Mouse (Mus musculus): ENCODE results near the gene Pomt2. TPM values are rescaled to one million over a fixed set of nuclear protein-coding genes. Genes with fewer than 3 reads are reported as not detected.

The Pomt2 gene
- polyA plus RNA-seq, 1 experiment from 2014 or later = 15.6 TPM

GRCm38 (mm10) chr12:87103471-87103870, 44.3 kb downstream of the Pomt2 start:
- ATAC-seq (ENCODE audit: low read depth) = no peak
- 84% methylated on average over 4 of the region's 4 CpGs for WGBS
- H3K27me3 ChIP-seq (ENCODE audit: control insufficient read depth, insufficient read depth, low read depth, low read length) = peaks cover 21% of the 10 kb centered on the region

GRCm38 (mm10) chr12:87102165-87102631, 45.6 kb downstream of the Pomt2 start, which contains the start of gene Ngb:
Gene Ngb, minus strand, starts transcription at chr12:87102539.
- H3K9ac ChIP-seq (ENCODE audit: low read length) = no peak within 1 kb of the TSS
- no peaks in the 10 kb centered on the region for H3K9me3 ChIP-seq (ENCODE audit: control insufficient read depth, low read length)
- no peaks in the 10 kb centered on the region; the same call in 1 of the 2 replicates for H3K4me1 ChIP-seq (replicated peaks; ENCODE audit: control insufficient read depth, insufficient read depth, low read length)
- no peak within 1 kb of the TSS for H3K27ac ChIP-seq (ENCODE audit: low read length)
- H3K27me3 ChIP-seq (ENCODE audit: control insufficient read depth, insufficient read depth, low read depth, low read length) = peaks cover 21% of the 10 kb centered on the region
- peak within 1 kb of the TSS; percentile 33 for H3K4me3 ChIP-seq (ENCODE audit: low read length)
- WGBS = 3% methylated on average over 28 of the region's 32 CpGs
- no peaks in the 10 kb centered on the region for H3K36me3 ChIP-seq (ENCODE audit: control insufficient read depth, insufficient read depth, low read length)
- H3K4me2 ChIP-seq (ENCODE audit: low read depth, low read length) = peak within 1 kb of the TSS; percentile 55
- ATAC-seq (ENCODE audit: low read depth) = 0 out of 2 replicates have a peak, but pooled peaks have one; percentile 26

More at GRCm38 (mm10) chr12:87103471-87103870, 44.3 kb downstream of the Pomt2 start:
- no peak overlapping the region for H3K4me2 ChIP-seq (ENCODE audit: low read depth, low read length)
- no peak overlapping the region for H3K27ac ChIP-seq (ENCODE audit: low read length)
- H3K4me3 ChIP-seq (ENCODE audit: low read length) = no peak overlapping the region
- no peaks in the 10 kb centered on the region; the same call in 1 of the 2 replicates for H3K4me1 ChIP-seq (replicated peaks; ENCODE audit: control insufficient read depth, insufficient read depth, low read length)
- H3K9ac ChIP-seq (ENCODE audit: low read length) = no peak overlapping the region
- H3K9me3 ChIP-seq (ENCODE audit: control insufficient read depth, low read length) = no peaks in the 10 kb centered on the region
- H3K36me3 ChIP-seq (ENCODE audit: control insufficient read depth, insufficient read depth, low read length) = no peaks in the 10 kb centered on the region

- H3K27ac ChIP-seq (ENCODE audit: low read length) = no peak overlapping the region
- 67% methylated on average over 4 of the region's 4 CpGs for WGBS
- ATAC-seq (ENCODE audit: low read depth) = peak; percentile 47; the same call in 1 of the 2 replicates
- no peaks in the 10 kb centered on the region; the same call in 1 of the 2 replicates for H3K4me1 ChIP-seq (replicated peaks; ENCODE audit: control insufficient read depth, insufficient read depth, low read length)
- peaks cover 21% of the 10 kb centered on the region for H3K27me3 ChIP-seq (ENCODE audit: control insufficient read depth, insufficient read depth, low read depth, low read length)
- H3K9me3 ChIP-seq (ENCODE audit: control insufficient read depth, low read length) = no peaks in the 10 kb centered on the region
- no peak overlapping the region for H3K4me2 ChIP-seq (ENCODE audit: low read depth, low read length)
- H3K4me3 ChIP-seq (ENCODE audit: low read length) = no peak overlapping the region
- H3K9ac ChIP-seq (ENCODE audit: low read length) = no peak overlapping the region
- no peaks in the 10 kb centered on the region for H3K36me3 ChIP-seq (ENCODE audit: control insufficient read depth, insufficient read depth, low read length)
Observed at GRCm38 (mm10) chr12:87100331-87100730, 47.4 kb downstream of the Pomt2 start.

GRCm38 (mm10) chr12:87093671-87094070, 54.1 kb downstream of the Pomt2 start:
- Histone ChIP-seq H3K27me3 (ENCODE audit: control insufficient read depth, insufficient read depth, low read depth, low read length) (no peaks in the 10 kb centered on the region), H3K9ac (ENCODE audit: low read length) (no peak overlapping the region), H3K9me3 (ENCODE audit: control insufficient read depth, low read length) (no peaks in the 10 kb centered on the region), H3K4me3 (ENCODE audit: low read length) (no peak overlapping the region), H3K4me1 (replicated peaks; ENCODE audit: control insufficient read depth, insufficient read depth, low read length) (no peaks in the 10 kb centered on the region), H3K27ac (ENCODE audit: low read length) (no peak overlapping the region), H3K4me2 (ENCODE audit: low read depth, low read length) (no peak overlapping the region), H3K36me3 (ENCODE audit: control insufficient read depth, insufficient read depth, low read length) (no peaks in the 10 kb centered on the region)
- WGBS = 49% methylated on average over 6 of the region's 6 CpGs
- no peak for ATAC-seq (ENCODE audit: low read depth)

- ATAC-seq (ENCODE audit: low read depth) = no peak
- Histone ChIP-seq H3K9ac (ENCODE audit: low read length) (no peak overlapping the region), H3K27me3 (ENCODE audit: control insufficient read depth, insufficient read depth, low read depth, low read length) (no peaks in the 10 kb centered on the region), H3K36me3 (ENCODE audit: control insufficient read depth, insufficient read depth, low read length) (no peaks in the 10 kb centered on the region), H3K9me3 (ENCODE audit: control insufficient read depth, low read length) (no peaks in the 10 kb centered on the region), H3K4me1 (replicated peaks; ENCODE audit: control insufficient read depth, insufficient read depth, low read length) (no peaks in the 10 kb centered on the region), H3K4me2 (ENCODE audit: low read depth, low read length) (no peak overlapping the region), H3K27ac (ENCODE audit: low read length) (no peak overlapping the region), H3K4me3 (ENCODE audit: low read length) (no peak overlapping the region)
- WGBS = 64% methylated on average over 4 of the region's 4 CpGs
Observed at GRCm38 (mm10) chr12:87093249-87093648, 54.5 kb downstream of the Pomt2 start.

- no peak overlapping the region for H3K27ac ChIP-seq (ENCODE audit: low read length)
- no peaks in the 10 kb centered on the region for H3K4me1 ChIP-seq (replicated peaks; ENCODE audit: control insufficient read depth, insufficient read depth, low read length)
- H3K27me3 ChIP-seq (ENCODE audit: control insufficient read depth, insufficient read depth, low read depth, low read length) = no peaks in the 10 kb centered on the region
- H3K4me2 ChIP-seq (ENCODE audit: low read depth, low read length) = no peak overlapping the region
- no peaks in the 10 kb centered on the region for H3K36me3 ChIP-seq (ENCODE audit: control insufficient read depth, insufficient read depth, low read length)
- 65% methylated on average over 2 of the region's 2 CpGs for WGBS
- H3K9ac ChIP-seq (ENCODE audit: low read length) = no peak overlapping the region
- no peak overlapping the region for H3K4me3 ChIP-seq (ENCODE audit: low read length)
- ATAC-seq (ENCODE audit: low read depth) = no peak
- no peaks in the 10 kb centered on the region for H3K9me3 ChIP-seq (ENCODE audit: control insufficient read depth, low read length)
Observed at GRCm38 (mm10) chr12:87091916-87092315, 55.9 kb downstream of the Pomt2 start.

GRCm38 (mm10) chr12:87089701-87090100, 58.1 kb downstream of the Pomt2 start:
- no peak overlapping the region for H3K4me2 ChIP-seq (ENCODE audit: low read depth, low read length)
- H3K36me3 ChIP-seq (ENCODE audit: control insufficient read depth, insufficient read depth, low read length) = no peaks in the 10 kb centered on the region
- no peaks in the 10 kb centered on the region for H3K9me3 ChIP-seq (ENCODE audit: control insufficient read depth, low read length)
- H3K4me1 ChIP-seq (replicated peaks; ENCODE audit: control insufficient read depth, insufficient read depth, low read length) = no peaks in the 10 kb centered on the region
- no peak overlapping the region for H3K27ac ChIP-seq (ENCODE audit: low read length)
- no peak overlapping the region for H3K9ac ChIP-seq (ENCODE audit: low read length)
- 66% methylated on average over 2 of the region's 2 CpGs for WGBS
- no peak for ATAC-seq (ENCODE audit: low read depth)
- H3K27me3 ChIP-seq (ENCODE audit: control insufficient read depth, insufficient read depth, low read depth, low read length) = no peaks in the 10 kb centered on the region
- no peak overlapping the region for H3K4me3 ChIP-seq (ENCODE audit: low read length)

GRCm38 (mm10) chr12:87089255-87089654, 58.5 kb downstream of the Pomt2 start:
- Histone ChIP-seq H3K27me3 (ENCODE audit: control insufficient read depth, insufficient read depth, low read depth, low read length) (no peaks in the 10 kb centered on the region), H3K4me2 (ENCODE audit: low read depth, low read length) (no peak overlapping the region), H3K4me3 (ENCODE audit: low read length) (no peak overlapping the region), H3K27ac (ENCODE audit: low read length) (no peak overlapping the region), H3K4me1 (replicated peaks; ENCODE audit: control insufficient read depth, insufficient read depth, low read length) (no peaks in the 10 kb centered on the region), H3K36me3 (ENCODE audit: control insufficient read depth, insufficient read depth, low read length) (no peaks in the 10 kb centered on the region), H3K9me3 (ENCODE audit: control insufficient read depth, low read length) (no peaks in the 10 kb centered on the region), H3K9ac (ENCODE audit: low read length) (no peak overlapping the region)
- ATAC-seq (ENCODE audit: low read depth) = no peak
- WGBS = 68% methylated on average over 4 of the region's 4 CpGs

GRCm38 (mm10) chr12:87088331-87088730, 59.4 kb downstream of the Pomt2 start:
- Histone ChIP-seq H3K4me3 (ENCODE audit: low read length) (no peak overlapping the region), H3K4me2 (ENCODE audit: low read depth, low read length) (no peak overlapping the region), H3K27ac (ENCODE audit: low read length) (no peak overlapping the region), H3K36me3 (ENCODE audit: control insufficient read depth, insufficient read depth, low read length) (no peaks in the 10 kb centered on the region), H3K4me1 (replicated peaks; ENCODE audit: control insufficient read depth, insufficient read depth, low read length) (no peaks in the 10 kb centered on the region), H3K9ac (ENCODE audit: low read length) (no peak overlapping the region), H3K27me3 (ENCODE audit: control insufficient read depth, insufficient read depth, low read depth, low read length) (no peaks in the 10 kb centered on the region), H3K9me3 (ENCODE audit: control insufficient read depth, low read length) (no peaks in the 10 kb centered on the region)
- ATAC-seq (ENCODE audit: low read depth) = no peak
- 33% methylated on average over 4 of the region's 4 CpGs for WGBS

GRCm38 (mm10) chr12:87087236-87087635, 60.5 kb downstream of the Pomt2 start:
- H3K27me3 ChIP-seq (ENCODE audit: control insufficient read depth, insufficient read depth, low read depth, low read length) = no peaks in the 10 kb centered on the region
- H3K36me3 ChIP-seq (ENCODE audit: control insufficient read depth, insufficient read depth, low read length) = no peaks in the 10 kb centered on the region
- ATAC-seq (ENCODE audit: low read depth) = no peak
- H3K4me1 ChIP-seq (replicated peaks; ENCODE audit: control insufficient read depth, insufficient read depth, low read length) = no peaks in the 10 kb centered on the region
- no peak overlapping the region for H3K4me3 ChIP-seq (ENCODE audit: low read length)
- H3K4me2 ChIP-seq (ENCODE audit: low read depth, low read length) = no peak overlapping the region
- H3K9me3 ChIP-seq (ENCODE audit: control insufficient read depth, low read length) = no peaks in the 10 kb centered on the region
- WGBS = 59% methylated on average over 7 of the region's 7 CpGs
- no peak overlapping the region for H3K27ac ChIP-seq (ENCODE audit: low read length)
- no peak overlapping the region for H3K9ac ChIP-seq (ENCODE audit: low read length)
